Mouse (Mus musculus): ENCODE data around the gene Ist1. TPM values are rescaled to one million over a fixed set of nuclear protein-coding genes. Genes with fewer than 3 reads are reported as not detected.

Gene Ist1
- polyA plus RNA-seq, 1 experiment from 2014 or later, result 49.6 TPM

DNA sequence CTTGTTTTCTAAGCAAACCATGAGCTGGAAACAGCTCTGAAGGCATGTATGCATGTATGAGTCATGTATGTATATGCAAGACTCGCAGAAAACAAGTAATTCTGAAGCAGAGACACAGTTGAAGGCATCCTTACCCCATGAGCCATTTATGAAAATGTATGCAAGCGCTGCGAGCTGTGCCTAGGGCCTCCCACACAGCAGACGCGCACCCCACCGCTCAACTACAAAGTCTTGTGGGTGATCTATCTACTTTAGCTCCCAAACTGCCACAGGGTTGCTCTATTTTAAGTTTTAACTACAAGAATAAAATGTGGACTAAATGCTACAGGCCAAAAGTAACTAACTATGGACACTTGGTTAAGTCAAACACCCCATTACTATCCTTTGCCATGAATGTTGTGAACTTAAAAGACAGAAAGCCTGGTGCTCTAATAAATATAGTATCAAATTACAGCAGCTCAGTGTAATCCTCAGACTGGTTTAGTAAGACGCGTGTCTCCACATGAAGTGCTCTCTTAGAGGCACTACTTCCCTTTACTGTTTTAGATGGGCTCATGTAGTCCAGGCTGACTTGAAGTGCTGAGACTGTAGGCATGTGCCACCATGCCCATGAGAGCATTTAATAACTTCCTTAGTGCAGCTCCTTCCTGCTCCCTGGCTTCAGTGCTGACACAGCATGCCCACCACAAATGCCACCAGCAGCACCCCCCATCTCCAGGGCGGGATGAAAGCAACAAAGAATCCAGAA, 17.0 kb downstream of the Ist1 start:
- H3K27ac ChIP-seq, result no peak overlapping the region
- ATAC-seq, result no peak
- H3K36me3 ChIP-seq, result peaks cover 98% of the 10 kb centered on the region
- H3K9ac ChIP-seq, result no peak overlapping the region
- H3K4me3 ChIP-seq, result no peak overlapping the region
- no peaks in the 10 kb centered on the region for H3K4me1 ChIP-seq
- H3K9me3 ChIP-seq (replicated peaks), result no peaks in the 10 kb centered on the region
- no peaks in the 10 kb centered on the region for H3K27me3 ChIP-seq (replicated peaks)
- WGBS (ENCODE audit: insufficient replicate concordance), result 93% methylated on average over 9 of the region's 9 CpGs
- H3K4me2 ChIP-seq, result no peak overlapping the region

- H3K9ac ChIP-seq, result no peak overlapping the region
- no peak overlapping the region for H3K4me3 ChIP-seq
- ATAC-seq, result no peak
- H3K9me3 ChIP-seq (replicated peaks), result no peaks in the 10 kb centered on the region
- no peaks in the 10 kb centered on the region for H3K27me3 ChIP-seq (replicated peaks)
- H3K4me1 ChIP-seq, result no peaks in the 10 kb centered on the region
- H3K36me3 ChIP-seq, result peaks cover 100% of the 10 kb centered on the region
- H3K27ac ChIP-seq, result no peak overlapping the region
- 86% methylated on average over 2 of the region's 2 CpGs for WGBS (ENCODE audit: insufficient replicate concordance)
- no peak overlapping the region for H3K4me2 ChIP-seq
Measured at GRCm38 (mm10) chr8:109673596-109673995, 19.5 kb downstream of the Ist1 start.

- Histone ChIP-seq H3K9ac (no peak overlapping the region), H3K4me1 (no peaks in the 10 kb centered on the region), H3K27me3 (replicated peaks) (no peaks in the 10 kb centered on the region), H3K4me3 (no peak overlapping the region), H3K4me2 (no peak overlapping the region), H3K36me3 (peaks cover 97% of the 10 kb centered on the region), H3K9me3 (replicated peaks) (no peaks in the 10 kb centered on the region), H3K27ac (no peak overlapping the region)
- 90% methylated on average over 5 of the region's 5 CpGs for WGBS (ENCODE audit: insufficient replicate concordance)
- ATAC-seq, result no peak
Measured at GRCm38 (mm10) chr8:109672656-109673055, 20.4 kb downstream of the Ist1 start.

DNA sequence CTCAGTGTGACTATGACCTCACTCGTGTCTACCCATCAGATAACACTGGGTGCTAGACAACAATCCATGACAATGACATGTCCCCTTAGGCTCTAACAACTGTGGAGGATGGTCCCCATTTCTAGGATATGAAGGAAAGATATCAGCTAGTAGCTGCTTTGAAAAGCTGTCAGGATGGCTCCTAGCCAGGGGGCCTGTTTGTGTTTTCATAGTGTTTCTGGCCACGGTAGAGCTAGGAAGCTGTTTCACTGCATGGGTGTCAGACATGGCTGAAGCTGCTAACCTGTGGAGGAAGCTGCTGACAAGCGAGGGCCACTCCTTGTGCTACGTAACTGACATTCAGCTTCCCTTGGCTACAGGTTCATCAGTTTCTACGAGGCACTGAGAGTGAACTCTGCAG, 26.4 kb downstream of the Ist1 start:
- no peak overlapping the region for H3K4me2 ChIP-seq
- no peaks in the 10 kb centered on the region for H3K27me3 ChIP-seq (replicated peaks)
- no peak overlapping the region for H3K4me3 ChIP-seq
- no peak overlapping the region for H3K27ac ChIP-seq
- peaks cover 47% of the 10 kb centered on the region for H3K36me3 ChIP-seq
- WGBS (ENCODE audit: insufficient replicate concordance), result 69% methylated on average over 5 of the region's 5 CpGs
- H3K9me3 ChIP-seq (replicated peaks), result no peaks in the 10 kb centered on the region
- H3K9ac ChIP-seq, result no peak overlapping the region
- H3K4me1 ChIP-seq, result no peaks in the 10 kb centered on the region
- no peak for ATAC-seq

DNA sequence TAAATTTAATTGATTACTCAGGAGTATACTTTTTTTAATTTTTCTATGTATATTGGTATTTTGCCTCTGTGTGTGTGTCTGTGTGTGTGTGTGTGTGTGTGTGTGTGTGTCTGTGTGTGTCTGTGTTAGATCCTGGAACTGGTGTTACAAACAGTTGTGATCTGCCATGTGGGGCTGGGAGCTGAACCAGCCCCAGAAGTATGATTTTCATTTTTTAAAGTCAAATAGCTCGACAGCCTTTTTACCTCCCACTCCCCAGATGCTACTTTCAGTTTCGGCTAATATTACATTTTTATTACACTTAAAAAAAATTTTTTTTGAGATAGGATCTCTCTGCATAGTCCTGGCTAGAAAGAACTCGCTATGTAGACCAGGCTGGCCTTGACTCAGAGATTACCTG, 30.7 kb downstream of the Ist1 start:
- Histone ChIP-seq H3K9ac (no peak overlapping the region), H3K27ac (no peak overlapping the region), H3K4me2 (no peak overlapping the region), H3K36me3 (peaks cover 7% of the 10 kb centered on the region; the same call in 1 of the 2 replicates), H3K9me3 (replicated peaks) (no peaks in the 10 kb centered on the region), H3K4me3 (no peak overlapping the region), H3K4me1 (no peaks in the 10 kb centered on the region), H3K27me3 (replicated peaks) (no peaks in the 10 kb centered on the region)
- WGBS (ENCODE audit: insufficient replicate concordance), result 68% methylated on average over 3 of the region's 3 CpGs
- no peak for ATAC-seq

DNA sequence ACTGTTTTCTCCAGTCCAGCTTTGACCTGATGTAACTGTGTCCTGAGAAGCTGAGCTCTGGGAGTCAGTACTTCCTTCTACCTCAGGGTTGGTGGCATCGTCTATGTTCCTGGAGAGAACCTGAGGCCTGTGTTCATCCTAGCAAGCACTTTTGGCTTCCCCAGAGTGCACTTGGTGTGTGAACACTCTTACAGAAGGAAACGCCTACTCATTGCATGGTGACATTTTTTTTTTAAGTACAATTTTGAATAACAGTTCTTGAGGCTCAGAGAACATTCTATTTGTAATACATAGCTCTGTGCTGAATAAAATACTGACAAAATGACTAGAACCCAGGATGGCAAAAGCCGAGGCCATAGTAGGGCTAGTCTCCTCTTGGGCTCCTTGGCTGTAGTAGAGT, 36.2 kb downstream of the Ist1 start:
- WGBS (ENCODE audit: insufficient replicate concordance), result 73% methylated on average over 3 of the region's 3 CpGs
- Histone ChIP-seq H3K4me2 (no peak overlapping the region), H3K36me3 (no peaks in the 10 kb centered on the region), H3K4me1 (no peaks in the 10 kb centered on the region), H3K27ac (no peak overlapping the region), H3K4me3 (no peak overlapping the region), H3K27me3 (replicated peaks) (no peaks in the 10 kb centered on the region), H3K9me3 (replicated peaks) (no peaks in the 10 kb centered on the region), H3K9ac (no peak overlapping the region)
- no peak for ATAC-seq

GRCm38 (mm10) chr8:109650801-109651200, 42.3 kb downstream of the Ist1 start:
- no peak overlapping the region for H3K4me2 ChIP-seq
- 74% methylated on average over 10 of the region's 10 CpGs for WGBS (ENCODE audit: insufficient replicate concordance)

GRCm38 (mm10) chr8:109648469-109648868, 44.6 kb downstream of the Ist1 start:
- Histone ChIP-seq H3K27me3 (replicated peaks) (no peaks in the 10 kb centered on the region), H3K4me3 (no peak overlapping the region), H3K9ac (no peak overlapping the region), H3K9me3 (replicated peaks) (no peaks in the 10 kb centered on the region), H3K4me2 (no peak overlapping the region), H3K27ac (no peak overlapping the region), H3K4me1 (no peaks in the 10 kb centered on the region), H3K36me3 (no peaks in the 10 kb centered on the region)
- ATAC-seq, result no peak
- 73% methylated on average over 7 of the region's 7 CpGs for WGBS (ENCODE audit: insufficient replicate concordance)

More at GRCm38 (mm10) chr8:109650801-109651200, 42.3 kb downstream of the Ist1 start:
- H3K36me3 ChIP-seq, result no peaks in the 10 kb centered on the region
- H3K9ac ChIP-seq, result no peak overlapping the region
- no peaks in the 10 kb centered on the region for H3K4me1 ChIP-seq
- no peaks in the 10 kb centered on the region for H3K27me3 ChIP-seq (replicated peaks)
- no peak for ATAC-seq
- no peaks in the 10 kb centered on the region for H3K9me3 ChIP-seq (replicated peaks)
- no peak overlapping the region for H3K27ac ChIP-seq
- no peak overlapping the region for H3K4me3 ChIP-seq

GRCm38 (mm10) chr8:109647331-109647730, 45.7 kb downstream of the Ist1 start:
- no peak overlapping the region for H3K27ac ChIP-seq
- no peaks in the 10 kb centered on the region for H3K4me1 ChIP-seq
- H3K36me3 ChIP-seq, result no peaks in the 10 kb centered on the region
- ATAC-seq, result no peak
- H3K4me2 ChIP-seq, result no peak overlapping the region
- H3K9me3 ChIP-seq (replicated peaks), result no peaks in the 10 kb centered on the region
- no peak overlapping the region for H3K9ac ChIP-seq
- H3K27me3 ChIP-seq (replicated peaks), result no peaks in the 10 kb centered on the region
- WGBS (ENCODE audit: insufficient replicate concordance), result 75% methylated on average over 11 of the region's 11 CpGs
- no peak overlapping the region for H3K4me3 ChIP-seq

- Histone ChIP-seq H3K4me3 (no peak overlapping the region), H3K27me3 (replicated peaks) (no peaks in the 10 kb centered on the region), H3K27ac (no peak overlapping the region), H3K4me2 (no peak overlapping the region), H3K4me1 (no peaks in the 10 kb centered on the region), H3K36me3 (no peaks in the 10 kb centered on the region), H3K9ac (no peak overlapping the region), H3K9me3 (replicated peaks) (no peaks in the 10 kb centered on the region)
- ATAC-seq, result no peak
- 70% methylated on average over 5 of the region's 5 CpGs for WGBS (ENCODE audit: insufficient replicate concordance)
Measured at GRCm38 (mm10) chr8:109641236-109641635, 51.8 kb downstream of the Ist1 start.

GRCm38 (mm10) chr8:109640410-109640809, 52.6 kb downstream of the Ist1 start:
- H3K27ac ChIP-seq, result no peak overlapping the region
- no peak overlapping the region for H3K4me3 ChIP-seq
- H3K4me2 ChIP-seq, result no peak overlapping the region
- H3K9me3 ChIP-seq (replicated peaks), result no peaks in the 10 kb centered on the region
- no peaks in the 10 kb centered on the region for H3K27me3 ChIP-seq (replicated peaks)
- H3K9ac ChIP-seq, result no peak overlapping the region
- 51% methylated on average over 7 of the region's 7 CpGs for WGBS (ENCODE audit: insufficient replicate concordance)
- no peaks in the 10 kb centered on the region for H3K36me3 ChIP-seq
- H3K4me1 ChIP-seq, result no peaks in the 10 kb centered on the region
- no peak for ATAC-seq

- Histone ChIP-seq H3K4me2 (no peak overlapping the region), H3K27me3 (replicated peaks) (no peaks in the 10 kb centered on the region), H3K36me3 (no peaks in the 10 kb centered on the region), H3K9me3 (replicated peaks) (no peaks in the 10 kb centered on the region), H3K4me3 (no peak overlapping the region), H3K27ac (no peak overlapping the region), H3K4me1 (no peaks in the 10 kb centered on the region), H3K9ac (no peak overlapping the region)
- WGBS (ENCODE audit: insufficient replicate concordance), result 72% methylated on average over 5 of the region's 5 CpGs
- ATAC-seq, result no peak
Measured at GRCm38 (mm10) chr8:109638851-109639250, 54.2 kb downstream of the Ist1 start.

DNA sequence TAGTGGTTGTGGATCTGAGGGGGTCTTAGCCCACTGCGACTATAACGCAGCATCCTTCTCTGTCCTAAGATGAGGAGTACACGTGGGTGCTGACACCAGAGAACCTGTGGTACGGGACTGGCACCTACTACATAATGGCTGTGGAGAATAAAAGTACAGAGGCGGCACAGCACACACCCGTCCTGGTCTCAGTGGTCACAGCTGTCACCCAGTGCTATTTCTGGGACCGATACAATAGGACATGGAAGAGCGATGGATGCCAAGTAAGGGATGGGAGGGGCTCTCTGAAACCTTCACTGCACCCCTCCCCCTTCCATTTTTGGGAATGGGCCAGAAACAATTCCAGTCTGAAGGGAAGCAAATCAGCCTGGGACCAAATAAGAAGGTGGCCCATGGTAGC, 57.9 kb downstream of the Ist1 start:
- WGBS (ENCODE audit: insufficient replicate concordance), result 82% methylated on average over 8 of the region's 8 CpGs
- ATAC-seq, result no peak
- no peak overlapping the region for H3K4me3 ChIP-seq
- H3K9me3 ChIP-seq (replicated peaks), result no peaks in the 10 kb centered on the region
- H3K27ac ChIP-seq, result no peak overlapping the region
- H3K36me3 ChIP-seq, result no peaks in the 10 kb centered on the region
- H3K27me3 ChIP-seq (replicated peaks), result no peaks in the 10 kb centered on the region
- H3K4me1 ChIP-seq, result no peaks in the 10 kb centered on the region
- no peak overlapping the region for H3K4me2 ChIP-seq
- no peak overlapping the region for H3K9ac ChIP-seq

All from liver, embryonic 12.5 days (tissue).